Mouse (Mus musculus): ENCODE data around the gene Camkk1.
A peak's percentile ranks its signal among the peaks of the same experiment; 100 is the strongest.

Gene Camkk1

GRCm38 (mm10) chr11:73014831-73015344, 3.9 kb upstream of the Camkk1 start:
- DNase-seq (ENCODE audit: low spot score in 2 of 2): no peak

- no peak for DNase-seq (ENCODE audit: low spot score in 2 of 2)
These were observed 3.3 kb upstream of the Camkk1 start for GRCm38 (mm10) chr11:73015391-73016102.

GRCm38 (mm10) chr11:73016103-73016420, 2.7 kb upstream of the Camkk1 start:
- DNase-seq (ENCODE audit: low spot score in 2 of 2): no peak

GRCm38 (mm10) chr11:73019147-73019795, 463 bp downstream of the Camkk1 start:
- peak; percentile 67 to 72 for DNase-seq (ENCODE audit: low spot score in 2 of 2)

GRCm38 (mm10) chr11:73020953-73021800, 2.4 kb downstream of the Camkk1 start:
- no peak for DNase-seq (ENCODE audit: low spot score in 2 of 2)

- DNase-seq (ENCODE audit: low spot score in 2 of 2): peak; percentile 65 to 66
These were observed 4.3 kb downstream of the Camkk1 start for GRCm38 (mm10) chr11:73023099-73023498.

- DNase-seq (ENCODE audit: low spot score in 2 of 2): no peak
These were observed 5.0 kb downstream of the Camkk1 start for GRCm38 (mm10) chr11:73023827-73024226.

GRCm38 (mm10) chr11:73024236-73024904, 5.6 kb downstream of the Camkk1 start:
- no peak for DNase-seq (ENCODE audit: low spot score in 2 of 2)

- DNase-seq (ENCODE audit: low spot score in 2 of 2): no peak
These were observed 8.2 kb downstream of the Camkk1 start for GRCm38 (mm10) chr11:73026961-73027360.

- peak; percentile 83 to 87 for DNase-seq (ENCODE audit: low spot score in 2 of 2)
These were observed 12.2 kb downstream of the Camkk1 start for GRCm38 (mm10) chr11:73030821-73031498.

GRCm38 (mm10) chr11:73031536-73031935, 12.7 kb downstream of the Camkk1 start:
- no peak for DNase-seq (ENCODE audit: low spot score in 2 of 2)

GRCm38 (mm10) chr11:73036077-73036476, 17.3 kb downstream of the Camkk1 start:
- no peak for DNase-seq (ENCODE audit: low spot score in 2 of 2)

GRCm38 (mm10) chr11:73036889-73037288, 18.1 kb downstream of the Camkk1 start:
- DNase-seq (ENCODE audit: low spot score in 2 of 2): no peak

- DNase-seq (ENCODE audit: low spot score in 2 of 2): no peak
These were observed 18.9 kb downstream of the Camkk1 start for GRCm38 (mm10) chr11:73037691-73038090.

GRCm38 (mm10) chr11:73039102-73039799, 20.4 kb downstream of the Camkk1 start:
- no peak for DNase-seq (ENCODE audit: low spot score in 2 of 2)

GRCm38 (mm10) chr11:73044229-73044755, 25.5 kb downstream of the Camkk1 start:
- no peak for DNase-seq (ENCODE audit: low spot score in 2 of 2)

GRCm38 (mm10) chr11:73044789-73045188, 26.0 kb downstream of the Camkk1 start:
- DNase-seq (ENCODE audit: low spot score in 2 of 2): no peak

- DNase-seq (ENCODE audit: low spot score in 2 of 2): peak; percentile 91
These were observed 28.8 kb downstream of the Camkk1 start, which contains the start of gene Ncbp3 for GRCm38 (mm10) chr11:73047542-73047996. Gene Ncbp3 (plus strand): TSS chr11:73047783.

GRCm38 (mm10) chr11:73048030-73048876, 29.4 kb downstream of the Camkk1 start:
- no peak for DNase-seq (ENCODE audit: low spot score in 2 of 2)
